Mouse (Mus musculus): ENCODE data around the gene Ces2a. TPM values are rescaled to one million over a fixed set of nuclear protein-coding genes. Genes with fewer than 3 reads are reported as not detected.
A peak's percentile ranks its signal among the peaks of the same experiment; 100 is the strongest.

Ces2a gene
- polyA plus RNA-seq (2015; fragmentation: Nextera tagmentation; extraction: Ambion mirVana), result 0.91 TPM in 1 of 2 replicates, not detected in the other

DNA sequence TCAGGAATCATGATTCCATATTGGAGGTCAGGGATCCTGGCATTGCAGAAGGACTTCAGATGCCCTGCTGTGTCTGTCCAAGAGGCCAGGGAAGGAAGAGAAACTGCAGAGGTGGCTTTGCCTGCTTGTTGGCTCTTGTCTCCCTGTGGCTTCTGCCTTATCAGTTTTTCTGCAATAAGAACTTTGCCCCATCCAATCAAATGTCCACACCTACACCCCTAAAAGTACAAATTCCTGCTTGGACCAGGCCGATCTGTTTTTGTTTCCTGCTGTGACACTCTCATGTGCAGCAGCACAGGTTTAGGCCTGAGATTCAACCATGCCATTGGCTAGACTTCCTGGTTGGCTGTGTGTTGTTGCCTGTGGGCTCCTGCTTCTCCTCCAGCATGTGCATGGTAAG lies at the start of gene Ces2a:
Gene Ces2a, plus strand, starts transcription at position 251 of the 400 bp plus-strand sequence.
- no peaks in the 10 kb centered on the region for H3K9me3 ChIP-seq
- H3K27me3 ChIP-seq, result no peaks in the 10 kb centered on the region
- no peak within 1 kb of the TSS for H3K27ac ChIP-seq
- H3K4me2 ChIP-seq, result no peak within 1 kb of the TSS
- ATAC-seq (ENCODE audit: insufficient number of reproducible peaks, insufficient read depth, low FRiP score, low TSS enrichment, low read depth), result no peak
- H3K9ac ChIP-seq, result no peak within 1 kb of the TSS
- no peaks in the 10 kb centered on the region for H3K36me3 ChIP-seq
- H3K4me3 ChIP-seq, result no peak within 1 kb of the TSS
- 79% methylated on average over 1 of the region's 1 CpGs for WGBS
- no peaks in the 10 kb centered on the region for H3K4me1 ChIP-seq

DNA sequence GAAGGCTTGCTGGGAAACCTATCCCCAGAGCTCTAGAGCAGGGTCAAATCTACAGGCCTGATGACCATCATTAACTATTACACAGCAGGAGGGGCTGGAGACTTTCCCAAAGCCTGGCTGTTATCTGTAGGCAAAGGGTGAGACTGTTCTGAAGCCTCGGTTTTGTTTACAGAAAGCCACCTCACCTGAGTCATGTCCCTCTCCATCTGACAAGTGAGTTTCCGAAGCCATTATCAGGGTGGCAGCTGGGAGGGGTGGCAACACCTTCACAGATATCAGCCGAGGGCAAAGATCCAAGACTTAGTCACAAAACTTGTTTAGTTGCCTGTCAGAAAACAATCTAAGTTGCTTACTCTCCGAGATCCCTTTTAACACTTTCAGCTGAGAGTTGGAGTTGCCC lies 45.4 kb upstream of the Ces2a start:
- H3K9ac ChIP-seq, result no peak overlapping the region
- no peaks in the 10 kb centered on the region for H3K36me3 ChIP-seq
- no peaks in the 10 kb centered on the region for H3K9me3 ChIP-seq
- H3K4me1 ChIP-seq, result no peaks in the 10 kb centered on the region
- H3K4me2 ChIP-seq, result no peak overlapping the region
- H3K4me3 ChIP-seq, result no peak overlapping the region
- ATAC-seq (ENCODE audit: insufficient number of reproducible peaks, insufficient read depth, low FRiP score, low TSS enrichment, low read depth), result no peak
- 78% methylated on average over 4 of the region's 4 CpGs for WGBS
- H3K27ac ChIP-seq, result no peak overlapping the region
- H3K27me3 ChIP-seq, result no peaks in the 10 kb centered on the region

DNA sequence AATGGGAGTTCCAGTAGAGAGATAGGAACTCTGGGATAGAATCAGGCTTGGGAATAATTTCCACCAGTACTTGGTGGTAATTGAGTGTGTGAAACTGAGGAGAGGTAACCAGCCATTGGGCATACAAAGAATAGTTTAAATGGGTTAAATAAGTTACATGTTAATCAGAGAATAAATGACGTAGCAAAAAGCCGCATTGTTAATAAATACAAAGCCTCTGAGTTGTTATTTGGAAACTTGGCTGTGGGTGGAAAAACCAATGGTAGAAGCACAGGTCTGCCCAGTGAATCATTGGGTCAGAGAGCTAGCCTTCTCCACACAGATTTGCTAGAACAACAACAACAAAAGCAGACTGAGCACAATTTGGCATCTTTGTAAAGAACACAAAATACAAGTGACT lies 35.2 kb upstream of the Ces2a start:
- 94% methylated on average over 2 of the region's 2 CpGs for WGBS
- no peak overlapping the region for H3K27ac ChIP-seq
- no peak overlapping the region for H3K9ac ChIP-seq
- H3K9me3 ChIP-seq, result no peaks in the 10 kb centered on the region
- no peak overlapping the region for H3K4me2 ChIP-seq
- no peak overlapping the region for H3K4me3 ChIP-seq
- no peaks in the 10 kb centered on the region for H3K27me3 ChIP-seq
- no peaks in the 10 kb centered on the region for H3K36me3 ChIP-seq
- ATAC-seq (ENCODE audit: insufficient number of reproducible peaks, insufficient read depth, low FRiP score, low TSS enrichment, low read depth), result no peak
- H3K4me1 ChIP-seq, result no peaks in the 10 kb centered on the region

DNA sequence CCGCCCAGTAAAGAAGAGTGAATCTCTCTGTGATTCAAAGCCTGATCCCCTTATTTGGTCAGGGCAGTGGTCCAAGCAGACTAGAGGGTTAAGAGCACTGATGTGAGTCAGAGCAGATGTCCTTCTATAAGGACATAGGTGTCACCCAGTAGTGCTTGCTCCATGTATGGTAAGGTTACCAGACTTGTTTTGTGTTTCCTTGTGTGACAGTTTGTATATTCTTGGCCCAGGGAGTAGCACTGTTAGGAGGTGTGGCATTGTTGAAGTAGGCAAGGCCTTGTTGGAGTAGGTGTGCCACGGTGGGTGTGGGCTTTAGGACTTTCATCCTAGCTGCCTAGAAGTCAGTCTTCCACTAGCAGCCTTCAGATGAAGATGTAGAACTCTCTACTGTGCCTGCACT lies 31.9 kb upstream of the Ces2a start:
- H3K4me3 ChIP-seq, result no peak overlapping the region
- WGBS, result 82% methylated on average over 2 of the region's 2 CpGs
- H3K36me3 ChIP-seq, result no peaks in the 10 kb centered on the region
- H3K4me2 ChIP-seq, result no peak overlapping the region
- H3K9me3 ChIP-seq, result no peaks in the 10 kb centered on the region
- no peaks in the 10 kb centered on the region for H3K27me3 ChIP-seq
- no peaks in the 10 kb centered on the region for H3K4me1 ChIP-seq
- no peak overlapping the region for H3K27ac ChIP-seq
- H3K9ac ChIP-seq, result no peak overlapping the region
- ATAC-seq (ENCODE audit: insufficient number of reproducible peaks, insufficient read depth, low FRiP score, low TSS enrichment, low read depth), result 0 out of 2 replicates have a peak, but pooled peaks have one; percentile 20

DNA sequence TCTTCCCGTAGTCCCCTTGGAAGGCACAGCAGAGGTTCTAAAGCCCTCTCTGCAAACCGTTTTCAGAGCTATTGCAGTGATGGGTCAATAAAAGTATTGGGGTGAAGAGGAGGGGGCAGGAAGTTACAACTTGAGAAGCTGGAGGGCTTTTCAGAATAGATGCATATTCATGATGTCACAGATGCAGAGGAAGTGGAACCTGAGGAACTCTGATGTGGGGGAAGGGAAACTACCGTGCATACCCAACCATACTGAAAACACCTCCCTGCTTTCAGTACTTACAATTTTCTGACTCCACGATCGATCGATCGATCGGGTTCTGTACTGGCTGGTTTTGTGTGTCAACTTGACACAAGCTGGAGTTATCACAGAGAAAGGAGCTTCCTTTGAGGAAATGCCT lies 12.6 kb upstream of the Ces2a start:
- no peaks in the 10 kb centered on the region for H3K4me1 ChIP-seq

DNA sequence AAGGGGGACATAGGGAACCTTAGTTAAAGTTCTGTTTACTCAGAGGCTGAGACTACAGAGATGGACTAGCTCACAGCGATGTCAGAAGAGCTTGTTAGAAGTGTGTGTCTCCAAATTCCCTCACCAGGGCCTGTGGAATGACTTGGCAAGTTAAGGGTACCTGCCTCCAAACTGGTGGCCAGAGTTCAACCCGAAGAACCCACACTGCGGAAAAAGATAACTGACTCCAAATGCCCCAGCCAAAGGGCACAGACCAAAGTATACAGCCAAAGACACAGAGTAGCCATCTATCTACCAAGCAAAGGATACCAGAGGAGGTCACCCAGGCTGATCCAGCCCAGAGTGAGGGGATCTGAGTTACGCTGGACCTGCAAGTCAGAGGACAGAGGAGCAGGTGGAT lies 2.4 kb upstream of the Ces2a start:
- WGBS, result 88% methylated on average over 4 of the region's 4 CpGs

More for the DNA sequence above, 12.6 kb upstream of the Ces2a start:
- no peaks in the 10 kb centered on the region for H3K36me3 ChIP-seq
- H3K27ac ChIP-seq, result no peak overlapping the region
- no peak for ATAC-seq (ENCODE audit: insufficient number of reproducible peaks, insufficient read depth, low FRiP score, low TSS enrichment, low read depth)
- H3K9ac ChIP-seq, result no peak overlapping the region
- H3K9me3 ChIP-seq, result no peaks in the 10 kb centered on the region
- no peaks in the 10 kb centered on the region for H3K27me3 ChIP-seq
- no peak overlapping the region for H3K4me2 ChIP-seq
- no peak overlapping the region for H3K4me3 ChIP-seq
- 82% methylated on average over 8 of the region's 8 CpGs for WGBS

DNA sequence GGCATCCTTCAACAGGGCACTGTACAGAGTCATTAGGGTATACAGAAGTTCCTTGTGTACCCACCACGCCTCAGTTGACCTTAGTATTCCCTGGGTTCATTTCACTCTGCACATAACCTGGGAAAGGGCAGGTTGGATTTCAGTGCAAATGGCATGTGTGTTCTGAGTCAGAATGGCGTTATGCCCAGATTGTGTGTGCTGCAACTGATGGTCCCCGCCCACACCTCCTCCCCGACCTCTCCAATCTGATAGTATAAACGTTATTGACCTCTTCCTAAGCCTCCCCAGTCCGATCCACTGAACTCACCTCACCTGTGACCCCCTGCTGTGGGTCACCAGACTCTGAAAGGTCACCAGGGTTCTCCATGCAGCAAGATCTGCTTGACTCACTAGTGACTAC lies 1.8 kb upstream of the Ces2a start:
- H3K4me2 ChIP-seq, result no peak overlapping the region
- no peaks in the 10 kb centered on the region for H3K4me1 ChIP-seq
- no peaks in the 10 kb centered on the region for H3K9me3 ChIP-seq
- 69% methylated on average over 6 of the region's 6 CpGs for WGBS
- no peak overlapping the region for H3K27ac ChIP-seq
- H3K9ac ChIP-seq, result no peak overlapping the region
- no peaks in the 10 kb centered on the region for H3K36me3 ChIP-seq
- ATAC-seq (ENCODE audit: insufficient number of reproducible peaks, insufficient read depth, low FRiP score, low TSS enrichment, low read depth), result no peak
- no peaks in the 10 kb centered on the region for H3K27me3 ChIP-seq
- no peak overlapping the region for H3K4me3 ChIP-seq

More for the DNA sequence above, 2.4 kb upstream of the Ces2a start:
- H3K4me2 ChIP-seq, result no peak overlapping the region
- no peak for ATAC-seq (ENCODE audit: insufficient number of reproducible peaks, insufficient read depth, low FRiP score, low TSS enrichment, low read depth)
- no peaks in the 10 kb centered on the region for H3K4me1 ChIP-seq
- no peak overlapping the region for H3K9ac ChIP-seq
- no peaks in the 10 kb centered on the region for H3K9me3 ChIP-seq
- no peaks in the 10 kb centered on the region for H3K36me3 ChIP-seq
- H3K27me3 ChIP-seq, result no peaks in the 10 kb centered on the region
- no peak overlapping the region for H3K4me3 ChIP-seq
- no peak overlapping the region for H3K27ac ChIP-seq

DNA sequence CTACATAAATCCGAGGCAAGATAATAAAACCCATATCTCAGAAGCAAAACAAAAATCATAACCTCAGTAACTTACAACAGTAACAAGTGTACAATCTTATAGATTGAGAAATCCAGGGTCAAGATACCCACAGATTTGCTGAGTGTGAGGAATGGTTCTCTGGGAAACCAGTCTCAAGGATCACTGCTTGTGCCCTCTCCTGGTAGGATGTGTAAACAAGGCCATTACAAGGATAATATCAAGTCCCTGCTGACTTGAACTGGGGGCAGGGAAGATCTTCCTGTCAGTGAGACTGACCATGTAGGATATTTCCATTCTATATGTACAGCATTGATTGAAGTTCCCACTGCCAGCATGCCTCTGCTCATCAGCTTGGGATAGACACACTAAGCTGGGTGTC lies 8.2 kb downstream of the Ces2a start:
- Histone ChIP-seq H3K4me2 (no peak overlapping the region), H3K9me3 (no peaks in the 10 kb centered on the region), H3K27me3 (no peaks in the 10 kb centered on the region), H3K4me3 (no peak overlapping the region), H3K9ac (no peak overlapping the region), H3K4me1 (no peaks in the 10 kb centered on the region), H3K36me3 (no peaks in the 10 kb centered on the region), H3K27ac (no peak overlapping the region)
- WGBS, result 83% methylated on average over 1 of the region's 1 CpGs
- ATAC-seq (ENCODE audit: insufficient number of reproducible peaks, insufficient read depth, low FRiP score, low TSS enrichment, low read depth), result no peak

DNA sequence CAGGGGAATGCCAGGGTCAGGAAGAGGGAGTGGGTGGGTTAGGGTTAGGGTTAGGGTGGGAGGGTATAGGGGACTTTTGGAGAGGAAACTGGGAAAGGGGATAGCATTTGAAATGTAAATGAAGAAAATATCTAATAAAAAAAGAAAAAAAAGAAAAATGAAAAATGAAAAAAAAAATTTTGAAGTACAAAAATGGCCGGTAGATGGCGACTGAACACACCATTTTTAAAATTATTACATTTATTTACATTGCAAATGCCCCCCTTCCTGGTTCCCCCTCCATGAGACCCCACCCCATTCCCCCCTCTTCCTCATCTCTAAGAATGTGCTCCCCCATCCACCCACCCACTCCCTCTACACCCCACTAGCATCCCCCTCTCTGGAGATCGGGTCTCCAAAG lies 9.6 kb downstream of the Ces2a start:
- H3K27ac ChIP-seq, result no peak overlapping the region
- no peak overlapping the region for H3K9ac ChIP-seq
- ATAC-seq (ENCODE audit: insufficient number of reproducible peaks, insufficient read depth, low FRiP score, low TSS enrichment, low read depth), result no peak
- H3K4me1 ChIP-seq, result no peaks in the 10 kb centered on the region
- no peak overlapping the region for H3K4me2 ChIP-seq
- no peaks in the 10 kb centered on the region for H3K27me3 ChIP-seq
- 77% methylated on average over 3 of the region's 3 CpGs for WGBS
- H3K4me3 ChIP-seq, result no peak overlapping the region
- no peaks in the 10 kb centered on the region for H3K9me3 ChIP-seq
- no peaks in the 10 kb centered on the region for H3K36me3 ChIP-seq

DNA sequence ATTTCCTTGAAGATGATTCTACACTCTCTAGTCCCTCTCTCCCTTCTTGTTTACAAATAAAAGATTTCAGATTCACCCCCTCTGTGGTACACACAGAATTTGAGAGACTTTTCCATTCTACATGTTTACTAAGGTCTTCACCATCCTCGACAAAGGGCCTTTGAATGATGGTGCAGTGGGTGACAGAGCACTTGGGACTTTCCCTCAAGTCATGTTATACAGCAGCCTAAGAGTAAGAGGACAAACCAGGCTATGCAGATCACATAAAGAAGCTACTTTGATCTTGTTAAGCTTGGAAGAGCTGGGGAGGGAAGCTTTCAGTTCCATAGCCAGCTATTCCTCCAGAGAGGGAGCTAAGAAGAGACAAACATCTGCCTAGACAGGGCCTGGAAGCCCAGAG lies 19.0 kb downstream of the Ces2a start:
- WGBS, result 73% methylated on average over 1 of the region's 1 CpGs

DNA sequence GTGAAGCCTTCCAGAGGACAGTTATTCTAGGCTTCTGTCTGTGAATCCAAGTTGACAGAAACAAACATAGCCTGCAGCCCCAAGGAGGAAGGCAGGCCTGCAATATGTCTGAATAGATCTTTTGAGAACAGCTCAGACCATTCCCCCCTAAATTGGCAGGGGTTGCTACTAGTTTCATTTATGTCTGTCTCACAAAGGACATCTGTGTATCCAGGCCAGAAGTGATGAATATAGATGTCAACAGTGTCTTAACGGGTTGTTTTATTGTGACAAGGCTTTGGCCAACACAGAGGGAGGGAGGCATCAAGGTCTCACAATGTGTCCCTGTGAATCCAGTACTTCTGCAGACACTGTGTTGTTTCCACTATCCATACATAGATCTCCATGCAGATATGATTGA lies 23.8 kb downstream of the Ces2a start:
- Histone ChIP-seq H3K9me3 (no peaks in the 10 kb centered on the region), H3K27me3 (no peaks in the 10 kb centered on the region), H3K4me1 (no peaks in the 10 kb centered on the region), H3K9ac (no peak overlapping the region), H3K4me3 (no peak overlapping the region), H3K4me2 (no peak overlapping the region), H3K27ac (no peak overlapping the region), H3K36me3 (no peaks in the 10 kb centered on the region)
- no peak for ATAC-seq (ENCODE audit: insufficient number of reproducible peaks, insufficient read depth, low FRiP score, low TSS enrichment, low read depth)
- WGBS, result 50% methylated on average over 1 of the region's 1 CpGs

More for the DNA sequence above, 19.0 kb downstream of the Ces2a start:
- Histone ChIP-seq H3K9me3 (no peaks in the 10 kb centered on the region), H3K27ac (no peak overlapping the region), H3K4me1 (no peaks in the 10 kb centered on the region), H3K4me3 (no peak overlapping the region), H3K9ac (no peak overlapping the region), H3K27me3 (no peaks in the 10 kb centered on the region), H3K36me3 (no peaks in the 10 kb centered on the region), H3K4me2 (no peak overlapping the region)
- no peak for ATAC-seq (ENCODE audit: insufficient number of reproducible peaks, insufficient read depth, low FRiP score, low TSS enrichment, low read depth)

DNA sequence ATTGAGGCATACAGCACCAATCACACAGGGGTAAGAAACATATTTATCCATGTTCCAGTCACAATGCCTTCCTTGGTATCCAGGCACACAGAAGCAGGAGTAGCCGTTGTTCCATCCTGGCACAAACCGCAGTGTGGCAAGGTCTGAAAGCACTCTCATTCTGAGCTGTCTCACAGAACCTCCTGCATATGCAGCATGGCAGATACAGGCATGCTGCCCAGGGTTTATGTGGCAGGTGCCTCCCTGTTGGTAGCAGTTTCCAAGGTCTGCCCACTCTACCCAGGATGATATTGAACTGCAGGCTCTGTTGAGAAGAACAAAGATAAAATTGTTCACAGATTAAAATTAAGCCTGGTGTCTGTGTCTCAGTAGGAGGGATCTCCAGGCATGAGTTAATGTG lies 24.4 kb downstream of the Ces2a start:
- WGBS, result 94% methylated on average over 2 of the region's 2 CpGs
- no peaks in the 10 kb centered on the region for H3K36me3 ChIP-seq
- no peaks in the 10 kb centered on the region for H3K27me3 ChIP-seq
- no peaks in the 10 kb centered on the region for H3K4me1 ChIP-seq
- no peak overlapping the region for H3K27ac ChIP-seq
- H3K4me2 ChIP-seq, result no peak overlapping the region
- no peaks in the 10 kb centered on the region for H3K9me3 ChIP-seq
- no peak overlapping the region for H3K4me3 ChIP-seq
- ATAC-seq (ENCODE audit: insufficient number of reproducible peaks, insufficient read depth, low FRiP score, low TSS enrichment, low read depth), result no peak
- no peak overlapping the region for H3K9ac ChIP-seq

DNA sequence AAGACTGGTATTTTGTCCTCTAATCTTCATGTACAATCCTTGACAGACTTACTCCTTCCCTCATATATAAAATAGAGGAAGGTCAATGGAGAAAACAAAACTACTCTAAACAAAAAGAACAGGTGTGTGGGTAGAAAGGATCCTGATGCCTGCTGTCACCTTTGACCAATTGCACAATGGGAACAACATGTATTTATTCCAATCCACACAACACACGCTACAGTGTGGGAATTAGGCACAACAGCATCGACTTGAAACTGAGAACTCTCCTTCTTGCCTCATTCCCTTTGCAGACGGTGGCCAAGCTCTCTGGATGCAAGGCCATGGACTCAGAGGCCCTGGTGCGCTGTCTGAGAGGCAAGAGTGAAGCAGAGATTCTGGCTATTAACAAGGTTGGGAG lies 27.3 kb downstream of the Ces2a start:
- H3K27ac ChIP-seq, result no peak overlapping the region
- H3K36me3 ChIP-seq, result no peaks in the 10 kb centered on the region
- H3K4me1 ChIP-seq, result no peaks in the 10 kb centered on the region
- H3K4me3 ChIP-seq, result no peak overlapping the region
- ATAC-seq (ENCODE audit: insufficient number of reproducible peaks, insufficient read depth, low FRiP score, low TSS enrichment, low read depth), result no peak
- no peaks in the 10 kb centered on the region for H3K9me3 ChIP-seq
- no peak overlapping the region for H3K9ac ChIP-seq
- no peak overlapping the region for H3K4me2 ChIP-seq
- 74% methylated on average over 4 of the region's 4 CpGs for WGBS
- H3K27me3 ChIP-seq, result no peaks in the 10 kb centered on the region
